Mouse (Mus musculus) kidney, embryonic 14.5 days (tissue): ENCODE measurements around the gene Dstyk. TPM values are rescaled to one million over a fixed set of nuclear protein-coding genes. Genes with fewer than 3 reads are reported as not detected.
A peak's percentile ranks its signal among the peaks of the same experiment; 100 is the strongest.

Source experiments
- ATAC-seq: fragments of 200-750 bp; cut with Nextera tagmentation; 2 replicates; pipeline ENCODE4 v1.8.0; 2017; ENCODE audit warnings: moderate number of reproducible peaks, mild to moderate bottlenecking, moderate TSS enrichment, moderate library complexity; ENCODE audit not compliant: low FRiP score, low TSS enrichment
- H3K27ac ChIP-seq: fragments of 300-500 bp; sonication (generic); 2 replicates; pipeline ENCODE4 v1.5.1; 2014; ENCODE audit warnings: low read depth, mild to moderate bottlenecking, low read length, moderate library complexity, mixed read lengths
- H3K27me3 ChIP-seq: fragments of 300-500 bp; sonication (generic); 2 replicates; pipeline ENCODE4 v1.6.1; 2014; ENCODE audit warnings: mild to moderate bottlenecking, low read length; ENCODE audit not compliant: control insufficient read depth, insufficient read depth
- H3K36me3 ChIP-seq: fragments of 300-500 bp; sonication (generic); 2 replicates; pipeline ENCODE4 v1.6.1; 2014; ENCODE audit warnings: low read length, mixed read lengths; ENCODE audit not compliant: control insufficient read depth, insufficient read depth
- H3K4me1 ChIP-seq: fragments of 300-500 bp; sonication (generic); 2 replicates; pipeline ENCODE4 v1.6.1; 2014; ENCODE audit warnings: low read length, mixed read lengths; ENCODE audit not compliant: control insufficient read depth, insufficient read depth
- H3K4me2 ChIP-seq: fragments of 300-500 bp; sonication (generic); replicated peaks from 2 replicates; pipeline ENCODE4 v1.6.1; 2014; ENCODE audit warnings: low read depth, mild to moderate bottlenecking, low read length
- H3K4me3 ChIP-seq: fragments of 300-500 bp; sonication (generic); 2 replicates; pipeline ENCODE4 v1.5.1; 2014; ENCODE audit warnings: mild to moderate bottlenecking, low read length
- H3K9ac ChIP-seq: fragments of 300-500 bp; sonication (generic); 2 replicates; pipeline ENCODE4 v1.6.1; 2014; ENCODE audit warnings: low read depth, mild to moderate bottlenecking, low read length, moderate library complexity
- H3K9me3 ChIP-seq: fragments of 300-500 bp; sonication (generic); 2 replicates; pipeline ENCODE4 v1.6.1; 2016; ENCODE audit warnings: low read length; ENCODE audit not compliant: control insufficient read depth
- WGBS: fragments of 180-500 bp; shearing (Covaris S2); extraction: QIAGEN DNeasy Blood & Tissue Kit; methylation state at CpG from one replicate; pipeline ENCODE4 v1.1.7; 2014; 5-methylcytosine and 5-hydroxymethylcytosine counted together
- polyA plus RNA-seq: library from polyadenylated mRNA; unstranded; fragments of >200 nt; fragmentation: Nextera tagmentation; extraction: Ambion mirVana; gene quantifications from 2 replicates; pipeline ENCODE4 v1.2.1, GENCODE M21; 2014

Dstyk gene
- polyA plus RNA-seq, 1 experiment from 2014 or later = 22.1 TPM

GRCm38 (mm10) chr1:132476575-132476927, 59.2 kb downstream of the Dstyk start:
- peak overlapping the region; percentile 59 for H3K4me3 ChIP-seq
- peak; percentile 26 for ATAC-seq
- no peaks in the 10 kb centered on the region for H3K9me3 ChIP-seq
- no peak overlapping the region; the same call in 1 of the 2 replicates for H3K27ac ChIP-seq
- peak overlapping the region; percentile 67 for H3K9ac ChIP-seq
- peak overlapping the region; percentile 60 for H3K4me2 ChIP-seq
- peaks cover 12% of the 10 kb centered on the region for H3K4me1 ChIP-seq
- WGBS = 6% methylated on average over 9 of the region's 9 CpGs
- H3K27me3 ChIP-seq = no peaks in the 10 kb centered on the region
- no peaks in the 10 kb centered on the region for H3K36me3 ChIP-seq

GRCm38 (mm10) chr1:132476928-132477691, 59.8 kb downstream of the Dstyk start, which contains the start of gene Rbbp5:
Rbbp5 (plus strand) TSS chr1:132477365.
- peak; percentile 90 for ATAC-seq
- peak within 1 kb of the TSS; percentile 3; the same call in 1 of the 2 replicates for H3K27ac ChIP-seq
- WGBS = under 1% methylated on average over 43 of the region's 43 CpGs

DNA sequence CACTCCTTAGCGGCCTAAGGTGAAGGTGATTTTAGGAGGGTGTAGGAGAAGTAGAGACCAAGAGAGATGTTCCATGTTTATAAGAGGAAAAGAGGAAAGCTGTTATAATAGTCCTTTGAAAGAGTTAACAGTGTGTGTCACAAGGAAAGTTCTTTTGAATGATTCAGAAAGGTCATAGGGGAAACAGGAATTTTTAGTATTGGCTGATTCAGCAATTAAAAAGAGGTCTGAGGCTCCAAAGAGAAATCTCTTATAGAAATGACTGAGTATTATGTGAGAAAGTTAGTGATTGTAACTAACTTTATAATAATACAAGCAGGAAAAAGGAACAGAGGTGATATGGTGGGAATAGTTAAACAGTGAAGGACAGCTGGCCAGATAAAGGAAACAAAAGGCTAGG, 62.1 kb downstream of the Dstyk start:
- no peak for ATAC-seq
- 88% methylated on average over 1 of the region's 1 CpGs for WGBS
- no peaks in the 10 kb centered on the region for H3K9me3 ChIP-seq
- H3K27ac ChIP-seq = no peak overlapping the region
- no peak overlapping the region for H3K4me3 ChIP-seq
- no peak overlapping the region for H3K9ac ChIP-seq
- no peaks in the 10 kb centered on the region for H3K27me3 ChIP-seq
- peaks cover 12% of the 10 kb centered on the region for H3K4me1 ChIP-seq
- no peak overlapping the region for H3K4me2 ChIP-seq
- no peaks in the 10 kb centered on the region for H3K36me3 ChIP-seq

More at GRCm38 (mm10) chr1:132476928-132477691, 59.8 kb downstream of the Dstyk start, which contains the start of gene Rbbp5:
- peak within 1 kb of the TSS; percentile 59 for H3K4me3 ChIP-seq
- H3K27me3 ChIP-seq = no peaks in the 10 kb centered on the region
- H3K9ac ChIP-seq = peak within 1 kb of the TSS; percentile 67
- peaks cover 12% of the 10 kb centered on the region for H3K4me1 ChIP-seq
- peak within 1 kb of the TSS; percentile 60 for H3K4me2 ChIP-seq
- H3K9me3 ChIP-seq = no peaks in the 10 kb centered on the region
- no peaks in the 10 kb centered on the region for H3K36me3 ChIP-seq

DNA sequence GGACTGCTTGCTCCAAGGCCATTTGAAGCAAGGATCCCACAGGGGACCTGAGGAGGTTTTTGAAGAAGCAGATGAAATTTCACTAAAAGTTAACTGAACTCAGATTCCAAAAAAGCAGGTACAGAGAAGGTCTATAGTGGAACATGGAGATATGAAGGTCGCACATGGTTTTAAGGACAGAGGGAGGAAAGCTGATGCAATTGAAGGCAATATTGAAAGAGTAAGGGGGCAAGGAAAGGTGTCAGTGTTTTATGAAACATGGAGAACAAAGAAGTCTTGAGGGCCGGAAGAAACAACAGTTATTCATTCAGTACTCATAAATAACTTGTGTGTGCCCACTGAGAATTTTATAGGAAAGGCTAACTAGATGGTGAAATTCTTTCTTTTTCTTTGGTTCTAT, 64.3 kb downstream of the Dstyk start:
- Histone ChIP-seq H3K36me3 (peaks cover 13% of the 10 kb centered on the region), H3K4me1 (peaks cover 12% of the 10 kb centered on the region), H3K27me3 (no peaks in the 10 kb centered on the region), H3K27ac (no peak overlapping the region), H3K4me3 (no peak overlapping the region), H3K4me2 (no peak overlapping the region), H3K9ac (no peak overlapping the region), H3K9me3 (no peaks in the 10 kb centered on the region)
- no peak for ATAC-seq
- WGBS = 89% methylated on average over 2 of the region's 2 CpGs

GRCm38 (mm10) chr1:132483234-132483633, 65.9 kb downstream of the Dstyk start:
- H3K4me1 ChIP-seq = peaks cover 7% of the 10 kb centered on the region
- no peaks in the 10 kb centered on the region for H3K9me3 ChIP-seq
- H3K4me2 ChIP-seq = no peak overlapping the region
- H3K36me3 ChIP-seq = peaks cover 20% of the 10 kb centered on the region
- H3K4me3 ChIP-seq = no peak overlapping the region
- no peak overlapping the region for H3K27ac ChIP-seq
- 91% methylated on average over 3 of the region's 3 CpGs for WGBS
- no peak overlapping the region for H3K9ac ChIP-seq
- ATAC-seq = no peak
- H3K27me3 ChIP-seq = no peaks in the 10 kb centered on the region

GRCm38 (mm10) chr1:132483759-132484158, 66.4 kb downstream of the Dstyk start:
- Histone ChIP-seq H3K27ac (no peak overlapping the region), H3K9ac (no peak overlapping the region), H3K27me3 (no peaks in the 10 kb centered on the region), H3K9me3 (no peaks in the 10 kb centered on the region), H3K36me3 (peaks cover 25% of the 10 kb centered on the region), H3K4me2 (no peak overlapping the region), H3K4me1 (peaks cover 3% of the 10 kb centered on the region), H3K4me3 (no peak overlapping the region)
- 88% methylated on average over 6 of the region's 6 CpGs for WGBS
- ATAC-seq = no peak

GRCm38 (mm10) chr1:132500535-132500934, 83.2 kb downstream of the Dstyk start:
- WGBS = 91% methylated on average over 2 of the region's 2 CpGs
- no peak for ATAC-seq
- H3K27ac ChIP-seq = no peak overlapping the region
- H3K4me2 ChIP-seq = no peak overlapping the region
- H3K36me3 ChIP-seq = peaks cover 90% of the 10 kb centered on the region
- no peak overlapping the region for H3K9ac ChIP-seq
- no peak overlapping the region for H3K4me3 ChIP-seq
- H3K9me3 ChIP-seq = no peaks in the 10 kb centered on the region
- H3K27me3 ChIP-seq = no peaks in the 10 kb centered on the region
- H3K4me1 ChIP-seq = no peaks in the 10 kb centered on the region

- no peaks in the 10 kb centered on the region for H3K4me1 ChIP-seq
- H3K4me2 ChIP-seq = no peak overlapping the region
- no peak overlapping the region for H3K27ac ChIP-seq
- WGBS = 91% methylated on average over 5 of the region's 5 CpGs
- no peak overlapping the region for H3K4me3 ChIP-seq
- H3K27me3 ChIP-seq = no peaks in the 10 kb centered on the region
- ATAC-seq = no peak
- H3K9ac ChIP-seq = no peak overlapping the region
- no peaks in the 10 kb centered on the region for H3K9me3 ChIP-seq
- peaks cover 70% of the 10 kb centered on the region for H3K36me3 ChIP-seq
These were observed 87.8 kb downstream of the Dstyk start for GRCm38 (mm10) chr1:132505155-132505554.

DNA sequence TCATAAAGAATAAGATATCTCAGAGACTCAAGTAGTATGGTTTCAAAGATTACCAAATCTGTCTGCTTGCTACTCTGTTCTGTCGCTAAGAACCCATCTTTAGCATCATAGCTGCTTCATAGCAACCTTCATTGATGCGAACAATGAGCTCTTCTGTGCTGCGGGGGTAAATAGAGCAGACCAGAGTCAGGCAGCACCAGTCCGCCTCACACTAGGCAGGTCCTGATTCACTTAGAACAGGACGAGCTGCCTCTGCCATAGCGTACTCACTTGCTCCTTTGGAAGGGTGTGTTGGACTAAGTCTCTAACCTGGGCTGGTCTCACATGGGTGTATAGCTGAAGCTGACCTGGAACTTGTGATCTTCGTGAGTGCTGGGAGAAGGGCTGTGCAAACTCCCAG, 88.7 kb downstream of the Dstyk start, which contains the start of gene Tmem81:
TSS of gene Tmem81 (plus strand) at position 173 of the 400 bp plus-strand sequence.
- ATAC-seq = no peak
- Histone ChIP-seq H3K9ac (no peak within 1 kb of the TSS), H3K27ac (no peak within 1 kb of the TSS), H3K4me1 (no peaks in the 10 kb centered on the region), H3K27me3 (no peaks in the 10 kb centered on the region), H3K9me3 (no peaks in the 10 kb centered on the region), H3K4me2 (no peak within 1 kb of the TSS), H3K4me3 (no peak within 1 kb of the TSS), H3K36me3 (peaks cover 63% of the 10 kb centered on the region)
- 92% methylated on average over 7 of the region's 7 CpGs for WGBS
